Mouse (Mus musculus) megakaryocyte-erythroid progenitor cell, adult 5-6 weeks (primary cell): ENCODE results near the gene Gm17728. TPM values are rescaled to one million over a fixed set of nuclear protein-coding genes. Genes with fewer than 3 reads are reported as not detected.
"Not testable (repeated sequence)": the region's sequence is repeated elsewhere in the genome, so short reads cannot be mapped to it uniquely, and the experiment has no call there.

Experiments used
- ATAC-seq: replicated peaks from 2 replicates; pipeline ENCODE4 v1.8.0; 2016; ENCODE audit warnings: mild to moderate bottlenecking, inconsistent platforms; ENCODE audit not compliant: severe bottlenecking, poor library complexity, low FRiP score, low TSS enrichment
- total RNA-seq, 2 experiments: library from RNA; stranded (forward) in 1 of 2; stranded (reverse) in 1 of 2; fragments of 200-1000, 215-1000 nt in 1 of 2; fragments of >200 nt in 1 of 2; fragmentation: Nextera tagmentation in 1 of 2; gene quantifications; 2 replicates each; pipeline ENCODE4 v1.2.3; 2014 to 2017

Gm17728 gene
- total RNA-seq (2014; fragmentation: Nextera tagmentation), result not detected in 2 replicates
- total RNA-seq (2017), result not detected in 2 replicates

DNA sequence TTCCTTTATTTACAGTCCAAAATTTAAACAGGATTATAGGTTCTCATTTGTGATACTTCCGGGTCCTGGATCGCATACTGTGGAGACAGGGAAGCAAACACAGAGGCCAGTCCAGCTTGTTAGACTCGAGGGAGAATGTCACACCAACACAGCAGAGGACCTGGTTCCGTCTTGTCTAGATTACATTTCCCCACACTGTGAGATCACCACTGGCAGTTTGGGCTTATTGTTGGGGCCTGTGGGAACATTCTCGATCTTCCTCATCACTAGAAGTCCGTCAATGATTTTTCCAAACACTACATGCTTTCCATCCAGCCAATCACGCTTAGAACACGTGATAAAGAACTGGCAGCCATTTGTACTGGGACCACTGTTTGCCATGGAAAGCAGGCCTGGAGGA lies at the start of gene Gm17728:
Gene Gm17728, plus strand, starts transcription at position 301 of the 400 bp plus-strand sequence.
- ATAC-seq, result not testable (repeated sequence)

DNA sequence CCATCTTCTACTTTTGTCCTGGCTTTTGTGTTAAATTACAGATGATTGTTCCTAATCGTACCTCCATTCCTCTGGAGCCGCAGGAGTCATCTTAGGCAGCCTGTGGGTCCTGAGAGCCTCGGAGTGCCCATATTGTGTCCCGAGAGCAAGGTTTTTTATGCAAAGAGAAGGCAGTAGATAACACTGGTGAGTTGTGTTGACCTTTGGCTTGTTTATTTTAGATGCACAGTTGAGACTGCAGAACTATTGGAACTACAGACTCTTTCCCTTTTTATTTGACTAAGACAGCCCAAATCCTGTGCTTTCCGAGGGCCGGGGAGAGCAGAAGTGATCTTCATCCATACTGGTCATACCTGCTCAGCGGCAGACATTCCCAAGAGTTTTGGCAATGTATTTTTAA lies 24.4 kb upstream of the Gm17728 start:
- ATAC-seq, result no peak

DNA sequence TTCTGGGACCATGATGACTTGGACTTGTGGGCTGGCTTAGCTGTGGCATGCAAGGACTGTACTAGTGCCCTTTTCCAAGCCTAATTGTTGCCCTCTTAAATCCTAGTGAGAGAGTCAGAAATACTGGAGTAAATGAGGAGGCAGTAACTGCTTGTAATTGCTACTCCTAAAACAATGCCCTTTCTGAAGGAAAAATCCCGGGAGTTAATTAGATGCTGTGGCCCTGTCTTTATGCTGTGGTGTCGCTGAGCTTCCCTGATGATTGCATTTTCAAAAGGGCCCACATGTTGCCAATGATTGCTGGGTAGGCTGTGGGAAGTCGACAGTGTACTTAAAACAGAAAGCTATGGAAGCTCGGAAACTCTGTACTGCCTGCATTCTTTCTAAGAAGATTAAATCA lies 23.3 kb upstream of the Gm17728 start:
- no peak for ATAC-seq

DNA sequence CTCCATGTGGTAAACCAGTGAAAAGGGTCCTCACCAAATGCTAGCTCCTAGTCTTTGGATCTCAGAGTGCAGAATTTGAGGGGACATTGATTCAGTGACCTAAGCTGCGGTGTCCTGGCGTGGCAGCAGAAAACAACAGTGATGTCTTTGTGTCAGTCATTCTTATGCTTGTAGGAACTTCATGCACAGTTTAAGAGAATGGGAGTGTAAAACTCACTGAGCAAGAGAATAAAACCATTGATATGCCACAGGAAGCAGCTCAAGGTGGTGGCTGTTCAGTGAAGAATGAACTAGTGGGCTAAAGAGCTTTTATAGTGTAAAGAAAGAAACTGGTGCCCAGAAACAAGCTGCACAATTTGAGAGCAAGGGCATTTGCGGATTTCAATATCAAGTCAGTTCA lies 17.9 kb upstream of the Gm17728 start:
- ATAC-seq, result no peak

DNA sequence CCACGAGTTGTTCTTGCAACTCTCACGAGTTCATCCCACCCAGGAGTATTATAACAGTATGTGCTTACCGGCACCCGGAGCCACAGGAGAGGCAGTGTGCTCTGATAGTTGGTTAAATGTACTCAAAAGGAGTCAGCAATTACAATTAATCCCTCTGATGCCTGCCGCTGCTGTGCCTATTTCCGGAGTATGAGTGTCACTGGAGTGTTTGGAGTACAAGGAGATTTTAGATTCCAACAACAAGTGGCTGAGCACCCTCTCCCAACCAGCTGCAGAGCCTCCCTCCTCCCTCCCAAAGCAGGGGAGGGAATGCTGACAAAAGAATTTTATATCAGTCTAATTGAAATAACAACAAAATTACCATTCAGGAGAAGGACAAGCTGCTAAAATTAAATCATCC lies 14.2 kb upstream of the Gm17728 start:
- ATAC-seq, result no peak

DNA sequence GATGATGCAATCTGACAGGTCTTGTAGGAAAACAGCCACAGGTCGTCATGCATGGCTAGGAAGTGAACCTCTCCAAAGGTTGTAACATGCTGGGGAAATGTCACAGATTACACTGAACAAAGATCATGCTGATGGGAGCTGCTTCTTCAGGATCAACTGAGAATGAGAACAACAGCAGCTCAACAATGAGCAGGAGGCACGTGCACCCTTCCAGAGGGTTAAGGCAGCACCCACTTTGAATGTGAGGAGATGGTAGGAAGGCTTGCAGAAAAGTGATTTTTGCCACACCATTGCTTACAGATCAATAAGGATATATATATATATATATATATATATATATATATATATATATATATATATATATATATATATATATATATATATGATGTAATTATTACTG lies 2.8 kb upstream of the Gm17728 start:
- ATAC-seq, result no peak

DNA sequence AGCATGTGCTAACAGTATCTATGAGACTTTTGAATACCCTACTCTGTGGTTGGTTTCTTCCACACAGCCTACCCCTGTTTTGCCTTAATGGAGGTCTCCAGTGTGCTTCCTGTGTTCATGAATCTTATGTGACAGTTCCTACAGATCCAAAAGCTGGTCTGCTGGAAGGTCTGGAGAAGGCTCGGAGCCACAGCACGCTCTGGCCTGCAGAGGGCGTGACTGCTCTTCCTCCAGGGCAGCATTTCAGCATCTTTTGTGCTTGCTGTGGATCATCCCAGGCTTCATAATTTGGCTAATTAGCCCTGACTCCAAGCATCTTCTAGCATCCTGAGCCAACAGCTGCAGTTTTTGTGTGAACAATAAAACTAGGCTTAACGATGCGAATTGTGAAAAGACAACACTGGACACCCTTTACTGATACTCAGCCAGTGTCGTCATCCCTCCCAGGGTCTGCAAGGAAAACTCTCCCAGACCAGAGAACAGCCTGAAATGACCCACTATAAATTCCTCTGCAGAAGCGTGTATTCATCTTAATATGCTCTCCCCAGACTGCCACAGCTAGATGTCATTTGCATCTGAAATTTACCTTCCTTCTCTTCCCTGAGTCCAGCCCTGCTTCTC lies 6.6 kb downstream of the Gm17728 start:
- ATAC-seq, result no peak

DNA sequence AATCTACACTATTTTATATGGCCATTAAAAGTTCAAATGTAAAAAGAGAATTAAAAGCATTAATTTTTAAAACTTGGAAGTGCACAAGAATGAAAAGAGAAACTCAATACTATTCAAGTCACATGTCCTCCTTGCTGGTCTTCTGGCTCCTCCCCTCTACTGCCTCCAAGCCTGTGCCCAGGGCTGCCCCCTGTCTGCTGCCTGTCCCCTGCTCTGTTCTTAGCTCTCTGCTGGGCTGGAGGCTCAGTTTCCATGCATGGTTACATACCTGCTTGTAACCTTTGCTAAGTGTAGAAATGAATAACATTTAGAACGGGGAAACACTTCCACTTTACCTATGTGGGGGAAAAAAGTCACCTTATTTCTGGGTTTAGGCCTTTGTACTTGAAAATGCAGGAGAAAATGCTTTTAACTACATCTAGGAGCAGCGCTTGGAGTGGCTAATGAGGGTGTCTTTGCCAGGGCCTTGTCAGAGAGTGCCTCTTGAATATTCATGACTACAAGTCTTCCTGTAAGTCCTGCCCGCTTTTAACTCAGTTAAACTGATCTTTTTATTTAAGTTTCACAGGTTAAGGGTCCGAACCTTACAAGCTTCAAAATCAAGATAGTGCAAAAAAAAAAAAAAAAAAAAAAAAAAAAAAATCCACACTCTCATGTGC lies 18.3 kb downstream of the Gm17728 start:
- no peak for ATAC-seq

DNA sequence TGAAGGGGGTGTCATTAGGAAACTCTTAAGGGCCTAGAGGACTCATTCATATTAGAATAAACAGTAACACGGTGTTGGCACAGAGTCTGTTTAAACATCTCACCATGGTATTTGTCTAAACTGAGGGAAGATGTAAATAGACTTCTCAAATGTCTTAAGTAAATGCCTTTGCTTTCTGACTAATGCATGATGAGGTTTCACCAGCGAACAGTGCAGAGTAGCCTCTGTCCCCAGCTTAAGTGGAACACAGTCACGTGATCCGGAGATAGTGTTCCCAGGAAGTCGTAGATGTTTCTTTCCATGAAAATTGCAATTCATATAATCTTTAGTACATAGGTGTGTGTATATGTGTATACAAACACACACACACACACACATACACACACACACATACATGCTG lies 34.5 kb downstream of the Gm17728 start:
- no peak for ATAC-seq

DNA sequence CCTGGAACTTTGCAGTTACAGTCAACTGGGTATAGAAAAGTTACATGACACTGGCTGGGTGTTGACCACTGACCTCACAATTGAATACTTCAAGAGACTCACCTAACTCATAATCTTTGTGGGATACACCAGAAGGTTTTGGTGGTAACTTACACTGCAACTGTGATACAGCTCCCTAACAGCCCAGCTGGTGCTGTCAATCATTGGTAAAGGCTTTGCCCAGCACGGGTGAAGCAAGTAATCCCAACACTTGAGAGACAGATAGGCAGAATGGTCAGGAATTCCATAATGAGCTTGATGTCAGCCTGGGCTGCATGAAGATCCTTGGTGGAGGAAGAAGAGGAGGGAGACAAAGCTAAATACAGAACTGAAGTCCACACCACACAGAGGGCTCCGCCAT lies 39.0 kb downstream of the Gm17728 start:
- ATAC-seq, result no peak

Other genes starting within 250 kb of the Gm17728 start
- gene Pabpc6, start 247.7 kb downstream of the Gm17728 start, total RNA-seq (2014; fragmentation: Nextera tagmentation), result not detected in 2 replicates
- gene Pabpc6, start 247.7 kb downstream of the Gm17728 start, total RNA-seq (2017), result not detected in 2 replicates